In the genomic region with DNA sequence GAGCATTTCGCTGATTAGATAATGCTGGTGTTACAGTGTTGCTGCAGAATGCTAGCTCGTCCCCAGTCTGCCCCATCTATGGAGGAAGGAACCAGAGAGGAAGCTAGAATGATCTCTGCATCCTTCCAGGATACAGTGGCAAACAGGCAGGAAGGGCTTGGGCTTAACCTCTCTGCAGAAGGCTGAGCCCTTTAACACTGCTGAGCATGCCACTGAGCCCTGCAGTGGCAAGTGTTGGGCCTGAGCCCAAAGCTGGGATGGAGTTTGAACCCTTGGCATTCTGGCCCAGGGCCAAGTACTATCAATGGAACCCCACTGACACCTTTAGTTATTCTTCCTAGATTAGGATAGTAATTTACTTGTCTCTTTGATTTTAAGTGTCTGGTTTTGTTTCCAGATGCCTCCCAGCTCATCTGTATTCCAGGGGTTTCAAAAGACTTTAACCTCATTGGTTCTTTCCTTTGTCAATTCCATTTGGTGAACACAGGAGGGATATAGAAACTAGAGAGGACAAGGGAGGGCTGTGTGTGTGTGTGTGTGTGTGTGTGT, we compare ENCODE assay signal across 10 mouse cellular contexts.
DNase-seq lines count a peak whose midpoint lies in the region; ATAC-seq lines count a peak whose summit lies in the region.
"Had no signal": no experiment of that assay in that cellular context is flagged by ENCODE, and none has a peak within 500 bp of the region (broad histone marks: within the 10 kb centered on the region; RNA-seq: fewer than 3 reads in every experiment).

No protein-coding gene starts in this region.

- no peaks in the 10 kb centered on the region for H3K36me3 ChIP-seq in kidney, embryonic 14.5 days (ENCODE audit: control insufficient read depth, insufficient read depth, low read length)
- H3K36me3 ChIP-seq in embryonic facial prominence, embryonic 13.5 days: no peaks in the 10 kb centered on the region
- no peaks in the 10 kb centered on the region for H3K36me3 ChIP-seq in forebrain, embryonic 14.5 days (ENCODE audit: control insufficient read depth, insufficient read depth, low read length)
- H3K36me3 ChIP-seq: limb, embryonic 13.5 days had no signal

- no peaks in the 10 kb centered on the region for H3K27me3 ChIP-seq in kidney, embryonic 14.5 days (ENCODE audit: control insufficient read depth, insufficient read depth, low read length)
- H3K27me3 ChIP-seq in embryonic facial prominence, embryonic 13.5 days: no peaks in the 10 kb centered on the region
- H3K27me3 ChIP-seq in forebrain, embryonic 14.5 days (replicated peaks; ENCODE audit: control insufficient read depth, insufficient read depth, low read length): no peaks in the 10 kb centered on the region
- H3K27me3 ChIP-seq: limb, embryonic 13.5 days had no signal

- H3K4me3 ChIP-seq in kidney, embryonic 14.5 days (ENCODE audit: low read length): no peak overlapping the region
- H3K4me3 ChIP-seq in embryonic facial prominence, embryonic 13.5 days: no peak overlapping the region
- no peak overlapping the region for H3K4me3 ChIP-seq in forebrain, embryonic 14.5 days (ENCODE audit: low read depth, low read length)
- H3K4me3 ChIP-seq: limb, embryonic 13.5 days had no signal

- H3K27ac ChIP-seq in kidney, embryonic 14.5 days (ENCODE audit: low read depth, low read length): no peak overlapping the region
- H3K27ac ChIP-seq in embryonic facial prominence, embryonic 13.5 days: peak overlapping the region; percentile 70; the same call in 1 of the 2 replicates
- H3K27ac ChIP-seq in forebrain, embryonic 14.5 days (ENCODE audit: low read depth, low read length): peak overlapping the region; percentile 28; the same call in 1 of the 2 replicates
- H3K27ac ChIP-seq: limb, embryonic 13.5 days had no signal

- H3K9ac ChIP-seq in kidney, embryonic 14.5 days (ENCODE audit: low read depth, low read length): no peak overlapping the region
- no peak overlapping the region for H3K9ac ChIP-seq in embryonic facial prominence, embryonic 13.5 days
- no peak overlapping the region for H3K9ac ChIP-seq in forebrain, embryonic 14.5 days (ENCODE audit: low read length)
- H3K9ac ChIP-seq: limb, embryonic 13.5 days had no signal

- no peak overlapping the region for H3K4me2 ChIP-seq in kidney, embryonic 14.5 days (replicated peaks; ENCODE audit: low read depth, low read length)
- no peak overlapping the region for H3K4me2 ChIP-seq in embryonic facial prominence, embryonic 13.5 days
- no peak overlapping the region for H3K4me2 ChIP-seq in forebrain, embryonic 14.5 days (ENCODE audit: low read length)
- H3K4me2 ChIP-seq: limb, embryonic 13.5 days had no signal

- no peaks in the 10 kb centered on the region for H3K9me3 ChIP-seq in kidney, embryonic 14.5 days (ENCODE audit: control insufficient read depth, low read length)
- H3K9me3 ChIP-seq in embryonic facial prominence, embryonic 13.5 days: no peaks in the 10 kb centered on the region
- H3K9me3 ChIP-seq in forebrain, embryonic 14.5 days (replicated peaks; ENCODE audit: control insufficient read depth, low read length): no peaks in the 10 kb centered on the region
- H3K9me3 ChIP-seq: limb, embryonic 13.5 days had no signal

- H3K4me1 ChIP-seq in kidney, embryonic 14.5 days (ENCODE audit: control insufficient read depth, insufficient read depth, low read length): peaks cover 16% of the 10 kb centered on the region; the same call in 1 of the 2 replicates
- peaks cover 15% of the 10 kb centered on the region for H3K4me1 ChIP-seq in embryonic facial prominence, embryonic 13.5 days
- peaks cover 22% of the 10 kb centered on the region for H3K4me1 ChIP-seq in forebrain, embryonic 14.5 days (ENCODE audit: control insufficient read depth, insufficient read depth, low read length)

- ATAC-seq in kidney, embryonic 14.5 days (ENCODE audit: low FRiP score, low TSS enrichment): no peak
- no peak for ATAC-seq in embryonic facial prominence, embryonic 13.5 days (ENCODE audit: insufficient number of reproducible peaks, insufficient read depth, low FRiP score, low TSS enrichment, low read depth)
- peak; percentile 70 for ATAC-seq in forebrain, embryonic 14.5 days
- no peak for ATAC-seq in monocyte, adult 5-6 weeks (replicated peaks; ENCODE audit: insufficient number of reproducible peaks, low FRiP score, low TSS enrichment, poor library complexity, severe bottlenecking)

- DNase-seq in kidney, adult 11 months: peak; percentile 65
- DNase-seq in forebrain, embryonic 14.5 days (ENCODE audit: low spot score): peak; percentile 66
- peak; percentile 72 to 81 for DNase-seq in kidney, postnatal 25 days
- no peak for DNase-seq in ovary, postnatal 36 days (ENCODE audit: low spot score)
- DNase-seq: gastrocnemius, postnatal 36 days; spleen, adult 18-20 months had no signal

- 53% methylated on average over 2 of the region's 2 CpGs for WGBS in kidney, embryonic 14.5 days
- WGBS in embryonic facial prominence, embryonic 13.5 days: 38% methylated on average over 2 of the region's 2 CpGs
- 37% methylated on average over 2 of the region's 2 CpGs for WGBS in forebrain, embryonic 14.5 days
